Mouse (Mus musculus) ES-CJ7 (cell line): ENCODE data around the gene Shh.

Source experiments
- DNase-seq: peaks from one replicate; pipeline ENCODE4 v3.0.0; 2011; ENCODE audit warnings: low read depth, low spot score

The Shh gene

DNA sequence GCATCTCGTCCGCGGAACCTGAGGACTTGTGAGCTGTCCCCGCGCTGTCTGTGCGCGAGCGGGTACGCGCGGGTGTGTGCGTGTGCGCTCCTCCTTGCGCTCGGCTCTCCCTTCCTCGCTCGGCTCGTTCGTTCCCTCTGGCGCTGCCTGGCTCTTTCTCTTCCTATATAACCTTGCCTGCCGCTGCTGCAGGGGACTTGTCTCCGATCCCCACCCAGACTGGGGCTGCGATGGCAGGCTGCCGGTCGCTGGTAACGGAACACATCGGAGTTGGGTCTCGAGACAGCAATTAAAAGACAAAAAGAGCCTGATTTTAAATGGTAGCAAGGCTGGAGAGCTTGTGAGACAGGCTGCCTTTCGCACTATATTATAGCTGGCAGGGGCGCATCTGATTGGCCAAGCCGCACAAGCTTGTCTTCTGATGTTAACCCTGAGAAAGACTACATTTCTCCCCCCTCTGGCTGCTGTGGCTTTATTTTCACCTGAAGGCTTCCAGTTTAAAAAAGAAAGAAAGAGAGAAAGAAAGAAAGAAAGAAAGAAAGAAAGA, at the start of gene Shh:
Shh (minus strand) TSS at position 497 of the 547 bp plus-strand sequence.
- peak; percentile 32 for DNase-seq

DNA sequence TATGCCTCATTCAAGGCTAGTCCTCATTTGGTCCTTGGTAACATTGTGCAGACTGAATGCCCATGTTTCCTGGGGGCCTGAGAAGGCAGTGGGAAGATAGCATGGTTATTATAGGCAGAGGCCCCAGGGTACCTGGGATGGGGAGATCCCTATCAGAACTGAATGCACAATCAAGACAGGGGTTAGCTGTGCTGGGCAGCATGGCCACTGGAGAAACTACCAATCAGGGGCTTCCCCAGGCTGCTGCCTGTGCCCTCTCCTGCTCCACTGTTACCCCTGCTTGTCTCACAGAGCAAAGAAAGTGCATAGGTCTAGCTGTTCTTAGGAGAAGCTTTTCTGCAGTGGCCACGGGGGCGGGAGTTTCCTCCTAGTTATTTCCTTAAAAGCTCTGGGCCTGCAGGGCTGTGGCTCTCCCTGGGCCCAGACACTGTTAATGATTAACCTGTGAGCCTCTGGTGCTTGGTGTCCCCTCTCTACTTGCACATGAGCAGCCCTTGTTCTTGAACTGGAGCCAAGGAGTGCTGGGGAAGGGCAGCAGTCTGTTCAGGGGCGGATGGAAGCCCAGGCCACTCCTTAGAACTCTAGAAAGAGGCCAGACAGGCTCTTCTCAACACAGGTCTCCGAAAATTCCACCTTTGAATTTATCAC, 33.9 kb upstream of the Shh start:
- no peak for DNase-seq

DNA sequence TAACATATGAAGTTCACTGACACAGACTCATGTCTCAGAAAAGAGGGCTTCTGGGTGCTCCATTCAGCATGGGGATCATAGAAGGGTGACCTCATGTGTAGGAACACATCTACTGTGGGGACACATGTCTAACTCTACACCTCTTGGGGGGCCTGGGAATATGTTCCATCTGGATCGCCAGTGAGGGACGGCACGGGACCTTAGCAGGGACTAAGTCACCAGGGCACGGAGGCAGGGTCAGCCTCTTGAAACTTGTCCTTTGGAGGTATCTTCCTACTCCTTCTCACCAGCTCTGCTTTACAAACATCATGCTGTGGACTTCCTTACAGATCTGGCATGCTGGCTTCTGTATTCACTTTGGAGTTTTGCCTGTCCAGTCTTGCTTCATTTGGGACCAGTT, 31.8 kb upstream of the Shh start:
- no peak for DNase-seq

DNA sequence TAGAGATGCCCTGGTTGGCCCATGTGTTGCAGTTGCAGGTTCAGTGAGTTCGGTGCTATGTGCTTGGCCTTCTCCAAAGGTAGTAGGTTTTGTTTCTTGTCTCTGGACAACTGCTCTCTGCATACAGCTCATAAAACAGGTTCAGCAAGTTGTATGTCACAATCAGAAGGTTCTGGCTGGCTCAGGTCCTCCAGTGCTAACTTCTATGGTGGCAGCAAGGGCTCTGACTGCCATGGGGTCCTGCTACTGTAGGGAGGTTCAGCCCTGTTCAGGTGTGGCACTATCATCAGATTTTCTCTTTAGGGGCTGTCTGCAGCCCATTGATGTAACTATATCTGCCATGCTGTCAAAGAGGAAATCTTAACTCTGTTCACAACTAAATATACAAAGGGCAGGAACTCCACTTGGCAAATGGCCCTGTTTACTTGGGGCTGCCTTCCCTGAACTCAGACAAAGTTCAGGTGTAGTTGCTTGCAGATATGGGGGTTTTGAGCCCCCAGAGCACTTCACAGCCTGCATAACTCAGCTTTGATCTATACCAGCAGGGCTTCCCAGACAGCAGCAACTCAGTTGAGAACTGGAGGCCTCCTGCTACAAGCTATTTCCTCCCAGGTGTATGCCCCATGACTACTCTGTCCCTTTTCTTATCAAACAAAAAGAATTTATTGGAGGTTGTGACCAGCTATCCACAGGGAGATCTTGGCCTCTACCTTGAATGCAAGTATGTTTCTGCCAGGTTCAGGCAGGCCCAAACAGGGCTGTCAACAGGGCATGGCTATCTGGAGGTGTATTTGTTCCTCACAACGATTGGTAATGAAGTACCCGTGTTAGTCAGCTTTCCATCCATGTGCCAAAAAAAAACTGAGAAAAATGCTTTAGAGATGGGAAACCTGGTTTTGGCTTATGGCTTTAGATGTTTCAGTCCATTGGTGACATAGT, 28.9 kb upstream of the Shh start:
- DNase-seq, result no peak

DNA sequence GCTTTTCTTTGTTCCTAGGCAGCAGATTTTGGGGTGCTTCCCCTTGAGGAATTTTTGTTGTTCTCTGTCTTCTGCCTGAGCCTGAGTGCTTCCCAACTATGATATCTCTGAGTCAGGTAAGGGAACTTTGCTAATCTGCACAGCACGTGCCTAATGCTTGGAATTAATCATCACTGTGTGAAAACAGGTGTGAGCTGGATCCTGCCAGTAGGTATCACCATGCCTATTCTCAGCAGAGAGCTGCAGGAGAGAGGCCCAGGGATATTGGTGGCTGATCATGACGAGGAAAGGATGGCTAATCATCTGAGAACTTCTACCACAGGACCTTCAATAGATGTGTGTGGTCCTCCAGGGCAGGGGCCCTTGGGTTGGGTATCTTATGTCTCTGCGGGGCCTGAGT, 26.5 kb upstream of the Shh start:
- no peak for DNase-seq

DNA sequence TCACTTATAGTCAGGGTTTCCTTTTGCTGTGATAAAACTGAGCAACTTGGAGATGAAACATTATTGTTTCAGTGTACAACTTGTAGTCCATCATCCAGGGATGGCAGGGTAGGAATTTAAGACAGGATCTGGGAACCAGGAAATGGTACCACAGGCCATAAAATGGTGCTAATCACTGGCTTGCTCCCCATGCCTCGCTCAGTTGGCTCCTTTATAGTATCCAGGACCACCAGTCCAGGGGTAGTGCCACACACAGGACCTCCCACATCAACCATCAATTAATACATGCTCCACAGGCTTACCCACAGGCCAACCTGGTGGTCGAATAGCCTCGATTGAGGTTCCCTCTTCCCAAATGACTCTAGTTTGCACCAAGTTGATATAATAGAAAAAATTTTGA, 15.9 kb upstream of the Shh start:
- DNase-seq, result no peak

DNA sequence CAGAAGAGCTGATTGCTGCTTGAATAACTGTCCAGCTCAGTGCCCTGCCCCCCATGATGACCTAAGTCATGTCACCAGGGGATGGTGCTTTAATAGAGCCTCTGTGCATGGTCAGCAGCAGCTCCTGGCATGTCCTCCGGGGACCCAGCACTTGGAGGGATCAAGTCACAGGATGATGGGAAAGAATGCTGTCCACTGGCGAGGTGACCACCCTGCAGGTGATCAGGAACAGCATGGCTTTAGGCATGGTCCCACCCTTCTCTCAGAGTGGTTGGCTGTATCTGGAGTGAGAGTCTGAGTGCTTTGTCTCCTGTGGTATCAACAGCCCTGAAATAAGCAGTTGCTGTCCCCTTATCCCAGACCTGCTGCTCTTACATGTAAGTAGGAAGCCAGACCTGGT, 14.7 kb upstream of the Shh start:
- DNase-seq, result no peak

DNA sequence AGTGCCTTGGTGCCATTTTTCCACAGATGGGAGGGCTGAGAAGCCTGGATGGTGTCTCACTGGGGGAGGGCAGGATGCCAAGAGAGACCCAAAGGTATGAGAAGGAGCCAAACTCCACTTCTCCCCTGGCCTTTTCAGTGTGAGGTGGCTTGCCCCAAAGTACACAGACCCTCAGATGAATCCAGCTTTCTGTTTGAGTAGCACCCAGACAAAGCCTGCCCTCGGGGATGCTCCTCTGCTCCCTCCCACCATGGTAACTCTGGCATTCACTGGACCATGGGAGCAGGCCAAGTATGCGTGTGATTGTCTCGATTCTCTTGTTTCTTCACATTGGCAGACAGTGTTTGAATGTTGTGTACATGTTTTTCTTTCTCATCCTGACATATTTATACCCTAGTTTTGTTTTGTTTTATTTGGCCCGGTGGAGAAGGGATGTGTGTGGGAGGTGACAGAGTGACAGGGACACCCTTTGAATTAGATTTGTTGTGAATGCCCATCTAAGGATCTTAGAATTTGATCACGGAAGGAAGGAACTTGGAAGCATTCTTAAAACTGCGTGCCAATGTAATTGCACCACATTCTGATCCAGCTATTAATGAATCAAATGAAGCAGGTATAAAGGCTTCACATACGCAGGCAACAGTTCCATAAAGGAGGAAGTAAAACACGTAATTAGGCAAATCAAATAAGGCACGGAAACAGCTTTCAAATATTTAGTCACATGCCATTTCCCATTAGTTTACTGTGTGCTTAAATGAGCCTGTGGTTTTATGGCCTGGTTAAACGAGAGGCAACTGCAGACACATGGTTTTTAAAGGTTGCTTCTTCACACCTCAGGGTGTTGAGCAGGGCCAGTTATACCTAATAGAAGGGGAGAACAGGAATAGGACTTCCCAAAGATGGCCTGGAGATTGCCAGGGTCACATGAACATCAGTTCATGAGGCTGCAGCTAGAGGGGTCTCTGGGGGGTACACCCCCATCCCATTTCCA, 9.6 kb upstream of the Shh start:
- DNase-seq, result no peak

DNA sequence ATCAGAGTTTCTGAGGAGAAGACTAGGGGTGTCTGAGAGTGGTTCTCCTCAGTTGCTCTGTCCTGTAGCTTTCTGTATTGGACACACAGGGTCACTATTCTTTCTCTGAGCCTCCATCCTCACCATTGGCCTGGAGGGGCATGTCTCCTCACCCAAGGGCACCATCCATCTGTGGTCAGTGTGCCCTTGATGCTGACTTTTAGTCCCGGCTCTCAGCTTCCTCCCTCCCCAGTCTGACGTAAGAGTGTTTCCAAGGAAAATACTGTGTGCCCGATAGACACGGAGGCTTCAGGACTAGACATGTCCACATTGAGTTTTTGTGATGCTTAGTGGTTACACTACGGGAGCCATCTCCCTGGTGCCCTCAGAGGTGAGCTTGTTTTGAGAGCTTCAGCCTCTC, 6.5 kb upstream of the Shh start:
- DNase-seq, result no peak

DNA sequence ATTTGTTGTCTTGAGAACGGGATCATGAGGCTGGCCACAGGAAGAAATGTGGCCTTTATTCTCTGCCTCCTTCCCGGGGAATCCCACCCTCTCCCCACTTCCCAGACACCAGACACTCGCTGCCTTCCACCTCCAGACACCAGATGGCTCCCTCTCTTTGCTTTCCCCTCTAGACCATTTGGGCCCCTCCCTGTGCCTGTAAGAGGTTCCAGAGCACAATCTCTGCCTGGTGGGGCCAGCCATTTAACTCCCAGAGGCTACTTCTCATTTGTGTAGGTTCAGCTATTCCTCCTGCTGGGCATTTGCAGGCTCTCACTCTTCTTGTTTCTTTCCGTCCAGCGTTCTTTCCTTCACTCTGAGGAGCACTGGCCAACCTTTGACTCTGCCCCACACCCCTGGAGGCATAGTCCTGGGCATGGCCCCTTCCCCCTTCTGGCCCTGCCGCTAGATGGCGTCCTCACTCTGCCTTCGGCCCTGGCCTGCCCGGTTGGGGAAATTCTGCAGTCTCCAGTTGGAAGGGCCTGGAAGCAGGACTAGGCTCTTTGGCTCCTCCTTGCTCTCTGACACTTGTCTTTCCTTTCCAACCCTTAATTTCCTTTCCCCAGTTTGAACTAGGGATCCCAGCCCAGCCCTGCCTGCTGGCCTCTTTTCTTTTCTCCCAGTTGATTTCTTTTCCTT, 2.6 kb upstream of the Shh start:
- peak; percentile 77 for DNase-seq

DNA sequence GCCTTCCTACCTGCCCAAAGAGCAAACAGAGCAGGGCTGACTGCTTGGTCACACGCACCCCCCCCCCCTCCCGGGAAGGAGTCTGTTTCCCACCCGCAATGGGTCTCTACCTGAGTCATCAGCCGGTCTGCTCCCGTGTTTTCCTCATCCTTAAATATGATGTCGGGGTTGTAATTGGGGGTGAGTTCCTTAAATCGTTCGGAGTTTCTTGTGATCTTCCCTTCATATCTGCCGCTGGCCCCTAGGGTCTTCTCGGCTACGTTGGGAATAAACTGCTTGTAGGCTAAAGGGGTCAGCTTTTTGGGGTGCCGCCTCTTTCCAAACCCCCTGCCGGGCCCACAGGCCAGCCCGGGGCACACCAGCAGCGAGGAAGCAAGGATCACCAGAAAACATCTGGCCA, 705 bp downstream of the Shh start:
- no peak for DNase-seq

DNA sequence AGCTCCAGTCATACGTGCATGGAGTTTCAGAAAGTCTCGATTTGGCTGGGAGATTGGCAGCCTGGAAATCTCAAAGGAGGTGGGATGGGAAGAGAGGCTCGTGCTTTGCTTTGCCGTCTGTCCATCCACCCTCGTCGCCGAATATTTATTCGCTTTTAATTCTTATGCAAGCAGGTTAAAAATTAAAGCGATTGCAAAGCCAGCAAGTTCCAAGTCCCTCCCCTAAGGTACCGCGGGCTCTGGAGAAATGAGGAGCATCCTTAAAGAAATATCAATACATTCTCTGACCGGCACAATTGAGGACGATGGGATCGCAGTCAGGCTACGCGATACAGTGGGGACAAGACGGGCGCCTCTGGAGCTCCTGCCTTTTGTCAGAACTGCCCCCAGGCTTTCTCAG, 1.5 kb downstream of the Shh start:
- DNase-seq, result peak; percentile 16

DNA sequence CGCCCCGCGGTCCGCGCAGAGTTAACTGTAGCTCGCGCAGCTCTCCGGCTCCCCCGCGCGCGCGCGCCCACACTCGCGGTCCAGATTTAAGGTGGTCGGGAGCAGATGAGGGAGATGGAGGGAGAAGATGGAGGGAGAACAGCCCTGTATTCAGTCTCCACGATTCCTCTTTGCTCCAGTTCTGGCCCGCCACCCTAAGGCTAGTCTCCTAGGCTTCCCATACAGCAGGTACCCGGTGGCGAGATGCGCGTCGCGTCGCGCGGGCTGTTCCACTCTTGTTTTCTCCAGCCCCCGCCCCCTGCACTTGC, 2.0 kb downstream of the Shh start:
- peak; percentile 49 for DNase-seq

DNA sequence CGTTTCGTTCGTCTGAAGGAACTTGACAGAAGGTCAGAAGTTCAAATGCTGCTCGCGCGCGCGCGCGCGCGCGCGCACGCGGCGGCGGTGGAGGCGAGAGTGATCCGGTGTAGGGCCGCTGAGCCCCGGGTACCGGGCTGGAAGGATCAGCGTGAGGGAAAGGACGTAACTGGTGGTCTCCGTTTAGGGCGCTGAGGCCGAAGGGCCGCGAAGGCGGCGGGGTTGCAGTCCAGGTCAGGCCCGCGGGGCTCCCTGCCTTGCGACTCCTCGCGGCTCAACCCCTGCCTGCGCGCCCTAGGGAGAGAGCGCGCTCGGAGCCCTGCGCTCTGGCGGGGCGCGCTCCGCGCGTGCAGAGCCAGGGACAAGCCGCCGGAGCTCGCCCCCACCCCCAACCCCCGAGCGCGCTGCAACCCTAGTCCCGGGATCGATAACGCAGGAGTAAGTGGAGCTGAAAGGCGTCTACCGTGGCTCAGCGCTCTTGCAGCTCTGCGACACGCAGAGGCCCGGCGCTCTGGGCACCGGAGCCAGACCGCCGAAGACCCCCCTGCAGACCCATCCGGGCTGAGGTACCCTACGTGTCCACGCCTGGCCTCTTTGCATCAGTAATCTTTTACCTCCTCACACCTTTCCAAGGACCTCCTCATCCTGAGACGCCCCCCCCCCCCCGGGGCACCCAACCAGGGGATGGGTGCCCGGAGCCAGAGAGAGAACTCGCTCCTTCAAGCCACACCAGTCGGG, 2.5 kb downstream of the Shh start:
- DNase-seq, result peak; percentile 47

DNA sequence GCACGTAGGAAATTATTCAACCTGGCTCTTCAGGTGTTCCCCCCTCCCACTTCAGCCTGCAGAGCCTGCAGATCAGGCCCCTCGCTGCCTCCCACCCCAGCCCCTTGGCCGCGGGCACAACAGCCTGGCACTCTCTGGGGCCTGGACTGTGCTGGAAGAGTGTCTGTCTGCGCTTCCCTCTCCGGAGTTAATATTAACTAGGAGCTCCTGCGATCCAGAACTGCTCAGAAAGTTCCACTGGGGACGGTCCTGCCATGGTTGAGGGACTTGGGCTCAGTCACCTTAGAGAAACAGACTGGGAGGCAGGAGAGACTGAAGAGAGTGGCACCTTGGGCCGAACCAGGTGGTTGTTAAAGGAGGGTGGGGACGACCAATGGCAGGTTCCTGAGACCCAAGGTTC, 3.4 kb downstream of the Shh start:
- DNase-seq, result no peak

DNA sequence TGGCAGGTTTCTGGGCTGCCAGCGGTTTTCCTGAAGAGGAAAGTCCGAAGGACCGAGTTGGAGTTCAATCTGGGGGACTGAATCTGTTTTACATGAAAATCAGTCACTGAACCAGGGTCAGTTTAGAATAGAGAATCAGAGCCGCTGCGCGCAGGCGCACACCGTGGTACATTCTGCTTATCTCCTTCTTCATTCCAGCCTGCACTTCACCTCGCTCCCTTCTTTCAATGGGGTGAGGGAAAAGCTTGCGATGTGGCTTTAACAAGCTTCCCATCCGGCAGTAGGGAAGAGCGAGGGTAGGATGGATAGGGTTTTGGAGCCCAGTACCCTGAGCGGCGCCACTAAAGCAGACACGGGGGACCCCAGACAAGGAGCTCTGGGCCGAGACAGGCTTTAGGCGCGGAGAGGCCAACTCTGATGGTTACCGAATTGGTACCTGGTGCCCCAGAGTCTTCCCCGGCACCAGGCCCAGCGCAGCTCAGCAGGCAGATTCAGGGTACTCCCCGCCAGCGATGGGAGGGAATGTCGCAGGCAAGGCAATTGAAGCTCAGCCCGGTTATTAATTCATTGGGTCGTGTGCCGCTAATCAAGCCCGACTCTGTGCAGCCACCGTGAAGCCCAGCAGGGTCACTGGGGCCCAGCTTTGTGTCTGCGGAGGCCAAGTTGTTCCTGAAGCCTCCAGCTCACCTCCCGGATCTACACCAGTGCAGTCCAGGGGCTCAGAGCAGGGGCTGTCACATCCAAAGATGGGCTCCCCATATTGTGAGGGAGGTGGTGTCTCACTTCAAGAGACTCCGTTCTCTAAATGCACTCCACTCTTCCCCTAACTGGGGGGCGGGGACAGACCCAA, 4.1 kb downstream of the Shh start:
- DNase-seq, result peak; percentile 21

DNA sequence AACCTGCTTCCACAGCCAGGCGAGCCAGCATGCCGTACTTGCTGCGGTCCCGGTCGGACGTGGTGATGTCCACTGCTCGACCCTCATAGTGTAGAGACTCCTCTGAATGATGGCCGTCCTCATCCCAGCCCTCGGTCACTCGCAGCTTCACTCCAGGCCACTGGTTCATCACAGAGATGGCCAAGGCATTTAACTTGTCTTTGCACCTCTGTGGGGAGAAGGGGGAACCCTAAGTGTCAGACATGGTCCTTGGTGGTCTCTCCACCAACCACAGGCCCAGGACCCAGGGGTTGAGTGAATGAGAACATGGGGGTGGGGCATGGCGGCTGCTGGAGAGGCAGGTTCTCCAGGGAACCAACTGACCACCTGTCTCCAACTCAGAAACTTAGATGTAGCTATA, 5.7 kb downstream of the Shh start:
- DNase-seq, result no peak

DNA sequence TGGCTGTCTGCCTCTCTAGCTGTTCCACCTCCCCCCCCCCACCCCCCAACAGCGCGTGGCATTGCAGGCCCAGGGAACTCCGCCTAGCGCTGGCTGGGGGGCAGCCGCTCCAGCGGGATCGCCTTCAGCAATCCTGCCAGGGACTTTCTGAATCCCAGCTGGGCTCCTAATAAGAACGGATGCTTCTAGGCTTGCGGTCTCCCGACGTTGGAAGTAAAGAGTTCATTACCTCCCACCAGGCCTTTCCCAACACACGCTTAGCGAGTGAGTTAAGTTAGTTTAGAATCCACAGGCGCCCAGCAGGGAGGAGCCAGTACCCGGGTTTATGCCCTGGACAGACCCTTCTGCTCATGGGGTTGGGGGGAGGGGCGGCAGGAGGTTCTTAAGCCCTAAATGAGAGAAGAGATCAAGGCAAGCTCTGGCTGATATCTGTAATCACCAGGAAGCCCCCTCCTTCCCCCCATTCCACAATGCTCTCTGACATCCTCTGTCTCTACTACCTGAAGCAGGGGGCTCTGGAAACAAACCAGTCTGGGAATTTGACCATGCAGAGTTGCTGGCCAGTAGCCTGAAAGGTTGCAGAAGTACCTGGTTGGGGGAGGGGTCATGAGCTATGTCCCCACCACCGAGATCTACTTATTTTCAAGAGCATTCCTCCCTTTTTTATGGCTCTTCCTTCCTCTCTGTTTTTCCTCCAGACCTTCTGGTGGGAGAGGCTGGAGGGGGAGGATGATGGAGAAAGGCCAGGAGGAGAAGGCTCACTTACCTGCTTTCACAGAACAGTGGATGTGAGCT, 6.3 kb downstream of the Shh start:
- peak; percentile 22 for DNase-seq
